Mouse (Mus musculus): ENCODE measurements around the gene Iqcn.

Iqcn gene

DNA sequence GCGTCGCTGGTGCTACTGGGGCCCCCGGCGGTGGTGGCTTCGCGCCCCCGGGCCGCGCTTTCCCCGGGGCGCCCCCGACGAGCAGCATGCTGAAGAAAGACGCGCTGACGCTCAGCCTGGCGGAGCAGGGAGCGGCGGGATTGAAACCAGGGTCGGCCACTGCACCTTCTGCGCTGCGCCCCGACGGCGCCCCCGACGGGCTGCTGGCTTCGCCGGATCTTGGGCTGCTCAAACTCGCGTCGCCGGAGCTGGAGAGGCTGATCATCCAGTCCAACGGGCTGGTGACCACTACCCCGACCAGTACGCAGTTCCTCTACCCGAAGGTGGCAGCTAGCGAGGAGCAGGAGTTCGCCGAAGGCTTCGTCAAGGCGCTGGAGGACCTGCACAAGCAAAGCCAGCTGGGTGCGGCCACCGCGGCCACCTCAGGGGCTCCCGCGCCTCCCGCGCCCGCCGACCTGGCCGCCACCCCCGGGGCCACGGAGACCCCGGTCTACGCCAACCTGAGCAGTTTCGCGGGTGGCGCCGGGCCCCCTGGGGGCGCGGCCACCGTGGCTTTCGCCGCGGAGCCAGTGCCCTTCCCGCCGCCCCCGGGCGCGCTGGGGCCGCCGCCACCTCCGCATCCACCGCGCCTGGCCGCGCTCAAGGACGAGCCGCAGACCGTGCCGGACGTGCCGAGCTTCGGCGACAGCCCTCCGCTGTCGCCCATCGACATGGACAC, 4.0 kb upstream of the Iqcn start:
- DNase-seq (ENCODE audit: inconsistent age in 2 of 2, low spot score in 1 of 2): no peak

DNA sequence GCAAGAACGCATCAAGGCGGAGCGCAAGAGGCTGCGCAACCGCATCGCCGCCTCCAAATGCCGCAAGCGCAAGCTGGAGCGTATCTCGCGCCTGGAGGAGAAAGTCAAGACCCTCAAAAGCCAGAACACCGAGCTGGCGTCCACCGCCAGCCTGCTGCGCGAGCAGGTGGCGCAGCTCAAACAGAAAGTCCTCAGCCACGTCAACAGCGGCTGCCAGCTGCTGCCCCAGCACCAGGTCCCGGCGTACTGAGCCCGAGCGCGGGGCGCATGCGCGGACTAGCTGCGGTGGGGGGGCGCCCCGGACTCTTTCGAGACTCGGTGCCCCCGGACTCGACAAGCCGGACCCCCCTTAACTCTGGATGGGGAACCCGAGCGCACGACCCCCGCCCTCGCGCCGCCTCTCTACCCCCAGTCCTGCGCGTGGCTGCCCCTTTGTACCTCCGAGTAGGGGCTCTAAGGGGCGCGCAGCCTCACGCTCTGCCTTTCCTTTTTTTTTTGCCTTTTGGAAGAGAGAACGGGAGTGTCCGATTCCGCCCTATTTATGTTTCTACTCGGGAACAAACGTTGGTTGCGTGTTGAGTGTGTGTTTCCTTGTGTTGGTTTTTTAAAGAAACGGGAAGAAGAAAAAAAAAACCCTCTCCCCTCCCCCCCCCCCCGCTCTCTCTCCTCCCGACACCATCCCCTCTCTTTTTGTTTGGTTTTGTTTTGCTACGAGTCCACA, 3.3 kb upstream of the Iqcn start:
- DNase-seq (ENCODE audit: inconsistent age in 2 of 2, low spot score in 1 of 2): peak; percentile 88 to 95

DNA sequence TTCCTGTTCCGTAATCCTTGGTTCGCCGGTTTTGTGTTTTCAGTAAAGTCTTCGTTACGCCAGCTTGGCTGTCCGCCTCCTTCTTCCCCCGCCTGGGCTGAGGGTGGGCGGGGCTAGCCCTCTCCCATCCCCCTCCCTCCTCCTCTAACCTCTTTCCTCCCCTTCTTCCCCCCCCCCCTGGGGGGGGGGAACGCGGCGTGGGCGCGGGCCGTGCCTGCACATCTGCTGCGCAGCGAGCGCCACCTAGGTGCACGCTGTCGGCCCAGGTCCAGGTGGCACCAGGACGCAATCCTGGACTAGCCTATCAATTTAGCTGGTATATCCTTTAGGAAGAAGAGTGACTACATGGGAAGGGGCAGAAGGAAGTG, 2.7 kb upstream of the Iqcn start:
- peak; percentile 93 to 97 for DNase-seq (ENCODE audit: inconsistent age in 2 of 2, low spot score in 1 of 2)

DNA sequence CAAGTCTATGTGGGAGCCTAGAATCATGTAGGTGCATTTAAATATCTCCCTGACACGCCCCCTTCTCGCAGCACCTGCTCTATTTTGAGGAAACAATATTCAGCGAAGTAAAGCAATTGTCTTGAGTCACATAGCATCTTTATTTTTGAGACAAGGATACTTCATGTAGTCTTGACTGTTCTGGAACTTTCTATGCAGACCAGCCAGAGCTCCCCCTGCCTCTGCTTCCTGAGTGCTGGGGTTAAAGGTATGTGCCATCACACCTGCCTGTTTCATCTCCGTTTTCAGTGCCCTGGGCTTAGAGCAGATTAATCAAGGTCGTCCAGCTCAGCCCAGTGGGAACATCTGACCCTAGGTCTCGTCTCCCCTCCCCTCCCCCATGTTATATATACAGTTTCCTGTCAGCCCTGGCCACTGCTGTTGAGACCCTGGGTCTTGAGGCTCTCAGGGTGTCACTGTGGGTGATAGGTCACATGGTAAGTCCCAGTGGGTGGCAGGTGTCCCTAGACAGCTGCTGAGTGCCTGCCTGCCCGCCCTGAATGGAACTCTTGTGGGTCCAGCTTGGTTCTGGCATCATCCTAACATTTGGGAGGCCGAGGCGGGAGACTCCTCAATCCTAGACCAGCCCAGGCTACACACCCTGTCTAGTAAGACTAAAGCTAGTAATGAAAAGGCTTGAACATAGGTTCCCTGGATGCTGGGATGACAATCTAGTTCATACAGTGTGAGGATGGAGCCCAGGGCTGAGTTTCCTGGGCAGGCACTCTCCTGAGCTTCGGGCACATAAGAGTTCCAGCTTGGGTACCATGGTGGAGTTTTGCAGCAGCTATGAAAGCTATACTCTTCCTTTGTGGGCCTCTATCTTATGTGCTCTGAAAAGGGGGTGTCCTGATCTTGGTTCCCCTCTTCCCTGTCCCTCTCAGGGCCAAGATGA, 1.9 kb upstream of the Iqcn start:
- DNase-seq (ENCODE audit: inconsistent age in 2 of 2, low spot score in 1 of 2): peak in 1 of 2 experiments; percentile 66

DNA sequence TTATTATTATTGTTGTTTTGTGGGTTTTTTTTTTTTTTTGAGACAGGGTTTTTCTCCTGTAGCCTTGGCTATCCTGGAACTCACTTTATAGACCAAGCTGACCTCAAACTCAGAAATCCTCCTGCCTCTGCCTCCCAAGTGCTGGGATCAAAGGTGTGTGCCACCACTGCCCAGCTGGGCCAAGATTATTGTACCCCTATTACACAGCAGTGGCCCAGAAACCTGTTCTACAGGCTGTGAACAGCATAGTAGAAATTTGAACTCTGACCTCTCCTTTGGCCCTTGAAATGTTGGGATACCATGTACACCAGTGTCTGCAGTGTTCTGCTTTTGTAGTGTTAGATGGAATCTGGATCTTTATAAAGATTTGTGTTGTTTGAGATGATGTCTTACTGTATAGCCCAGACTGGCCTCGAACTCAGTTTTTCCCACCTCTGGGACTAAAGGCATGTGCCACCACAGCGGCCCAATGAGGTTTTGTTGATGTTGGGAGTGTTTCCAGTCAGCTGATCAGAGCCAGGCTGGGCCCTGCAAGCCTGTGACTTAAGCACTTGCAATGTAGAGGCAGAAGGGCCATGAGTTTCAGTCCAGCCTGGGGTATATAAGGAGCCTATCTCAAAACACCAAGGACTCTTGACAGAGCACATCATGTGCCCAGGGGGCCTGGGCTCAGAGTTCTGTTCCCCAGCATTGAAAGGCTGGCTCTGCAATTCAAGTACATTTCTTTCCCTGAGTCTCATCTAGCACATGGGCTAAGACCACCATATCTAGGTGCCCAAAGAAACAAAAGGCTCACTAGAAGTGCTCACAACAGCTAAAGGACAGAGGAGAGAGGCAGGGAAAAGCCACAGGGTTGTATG, 1.0 kb upstream of the Iqcn start:
- DNase-seq (ENCODE audit: inconsistent age in 2 of 2, low spot score in 1 of 2): no peak

DNA sequence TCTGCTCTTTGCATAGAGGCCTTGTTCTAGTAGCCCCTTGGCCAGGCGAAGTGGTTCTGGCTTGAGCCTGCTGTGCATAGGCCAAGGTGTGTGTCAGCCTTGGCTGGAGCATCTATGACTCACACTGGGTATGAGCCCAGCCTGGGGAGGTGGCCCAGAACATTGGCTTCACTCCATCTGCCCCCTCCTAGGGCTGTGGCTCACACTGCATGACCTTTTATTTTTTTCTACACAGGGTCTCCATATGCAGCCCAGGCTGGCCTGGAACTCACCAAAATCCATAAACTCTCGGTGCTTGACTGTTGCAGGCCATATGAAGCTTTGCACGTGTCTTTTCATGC, 445 bp upstream of the Iqcn start:
- DNase-seq (ENCODE audit: inconsistent age in 2 of 2, low spot score in 1 of 2): peak; percentile 88 to 91

DNA sequence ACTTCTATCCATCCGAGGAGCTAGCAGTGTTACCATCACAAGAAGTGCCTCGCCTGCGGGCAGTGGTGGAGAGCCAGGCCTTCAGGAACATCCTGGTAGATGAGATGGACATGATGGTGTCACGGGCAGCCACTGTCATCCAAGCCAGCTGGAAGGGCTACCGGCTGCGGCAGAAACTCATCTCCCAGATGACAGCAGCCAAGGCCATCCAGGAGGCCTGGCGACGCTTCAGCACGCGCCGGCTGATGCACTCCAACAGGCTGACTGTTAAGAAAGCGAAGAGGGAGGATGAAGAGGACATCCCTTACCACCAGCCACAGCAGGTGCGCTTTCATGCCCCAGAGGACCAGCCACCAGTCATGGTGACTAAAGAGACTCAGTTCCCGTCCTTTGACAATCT, 5.0 kb downstream of the Iqcn start:
- peak; percentile 76 to 87 for DNase-seq (ENCODE audit: inconsistent age in 2 of 2, low spot score in 1 of 2)

DNA sequence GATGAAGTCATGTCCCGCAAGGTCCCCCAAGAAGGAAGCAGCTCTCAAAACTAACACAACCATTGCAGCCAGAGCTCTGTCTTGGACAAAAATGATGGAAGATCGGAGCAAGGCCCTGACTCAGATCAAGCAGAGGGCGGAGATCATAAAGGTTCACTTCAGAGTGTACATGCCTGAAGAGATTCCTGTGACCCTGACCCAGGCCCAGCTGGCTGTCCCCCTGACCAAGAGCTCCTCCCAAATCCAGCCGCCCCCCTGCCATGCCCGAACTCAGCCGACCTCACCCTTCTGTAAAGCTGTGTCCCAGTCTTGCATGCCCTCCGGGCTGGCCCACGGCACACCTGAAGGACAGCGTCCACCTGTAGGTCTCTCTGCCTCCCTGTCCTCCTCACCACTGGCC, 6.5 kb downstream of the Iqcn start:
- peak in 1 of 2 experiments; percentile 24 for DNase-seq (ENCODE audit: inconsistent age in 2 of 2, low spot score in 1 of 2)

DNA sequence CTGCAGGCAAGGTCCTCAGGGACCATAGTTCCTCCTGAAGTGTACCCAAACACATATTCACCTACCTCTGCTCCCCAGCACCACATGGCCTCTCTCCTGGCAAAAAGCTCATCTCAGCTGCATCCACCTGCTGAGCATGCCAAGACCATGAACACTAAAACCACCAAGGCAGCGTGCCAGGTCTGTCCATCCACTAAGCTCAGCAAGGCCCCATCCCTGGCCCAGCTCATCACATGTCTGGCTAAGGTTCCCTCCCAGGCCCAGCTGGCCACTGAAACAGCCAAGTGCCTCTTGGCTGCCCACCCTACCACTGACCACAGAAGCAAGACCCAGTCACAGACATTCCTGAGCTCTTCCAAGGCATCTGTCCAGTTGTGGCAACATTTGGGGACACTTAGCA, 7.0 kb downstream of the Iqcn start:
- peak; percentile 51 to 75 for DNase-seq (ENCODE audit: inconsistent age in 2 of 2, low spot score in 1 of 2)

DNA sequence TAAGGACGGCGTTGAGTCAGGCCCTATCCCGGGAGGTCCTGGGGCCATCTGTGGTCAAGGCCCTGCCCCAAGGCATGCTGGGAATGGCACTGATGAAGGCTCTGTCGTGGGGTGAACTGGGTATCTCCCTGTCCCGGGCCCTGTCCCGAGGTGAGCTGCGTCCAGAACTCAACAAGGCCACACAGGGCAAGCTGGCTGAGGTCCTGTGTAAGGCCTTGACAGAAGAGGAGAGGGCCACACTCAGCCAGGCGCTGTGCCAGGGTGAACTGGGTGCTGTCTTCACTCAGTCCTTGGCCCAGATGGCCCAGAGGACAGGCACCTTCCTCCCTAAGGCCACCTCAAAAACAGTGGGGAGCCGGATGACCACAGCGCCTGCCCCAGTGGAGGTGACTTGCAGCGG, 7.8 kb downstream of the Iqcn start:
- peak; percentile 87 to 94 for DNase-seq (ENCODE audit: inconsistent age in 2 of 2, low spot score in 1 of 2)

DNA sequence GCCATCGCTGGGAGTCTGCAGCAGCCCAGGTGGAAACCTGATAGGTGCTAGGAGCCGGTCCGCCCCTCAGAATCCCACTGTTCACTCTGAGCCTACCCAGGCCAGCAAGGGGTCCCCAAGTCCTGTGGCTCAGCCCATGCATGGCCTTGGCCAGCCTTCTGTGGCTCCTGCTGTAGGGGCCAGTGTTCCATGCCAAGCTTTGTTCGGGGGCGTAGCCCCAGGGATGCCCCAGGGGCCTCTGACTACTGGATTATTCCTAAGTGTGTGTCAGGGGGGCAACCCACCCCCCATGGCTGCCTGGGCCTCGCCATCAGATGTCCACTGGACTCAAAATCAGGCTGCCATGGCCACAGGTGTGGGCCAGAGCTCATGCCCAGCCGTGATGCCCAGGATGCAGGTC, 10.7 kb downstream of the Iqcn start:
- DNase-seq (ENCODE audit: inconsistent age in 2 of 2, low spot score in 1 of 2): peak; percentile 9 to 32

DNA sequence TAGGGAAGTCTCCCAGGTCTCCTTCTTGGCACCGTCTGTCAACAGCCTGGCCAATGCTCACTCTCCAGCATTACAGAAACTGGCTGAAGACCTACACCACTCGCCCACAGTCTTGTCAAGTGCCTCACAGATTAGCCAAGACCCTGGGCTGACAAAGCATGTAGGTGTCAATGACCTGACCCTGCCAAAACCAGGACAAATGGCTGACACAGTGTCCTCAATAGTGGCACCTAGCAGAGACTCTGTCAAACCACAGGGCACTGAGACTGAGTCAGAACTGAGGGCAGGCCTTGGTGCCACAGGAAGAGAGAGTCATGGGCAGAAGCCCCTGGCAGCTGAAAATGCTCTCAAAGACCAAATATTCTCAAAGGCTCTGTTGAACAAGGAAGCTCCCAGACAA, 11.8 kb downstream of the Iqcn start:
- DNase-seq (ENCODE audit: inconsistent age in 2 of 2, low spot score in 1 of 2): peak; percentile 45 to 81

DNA sequence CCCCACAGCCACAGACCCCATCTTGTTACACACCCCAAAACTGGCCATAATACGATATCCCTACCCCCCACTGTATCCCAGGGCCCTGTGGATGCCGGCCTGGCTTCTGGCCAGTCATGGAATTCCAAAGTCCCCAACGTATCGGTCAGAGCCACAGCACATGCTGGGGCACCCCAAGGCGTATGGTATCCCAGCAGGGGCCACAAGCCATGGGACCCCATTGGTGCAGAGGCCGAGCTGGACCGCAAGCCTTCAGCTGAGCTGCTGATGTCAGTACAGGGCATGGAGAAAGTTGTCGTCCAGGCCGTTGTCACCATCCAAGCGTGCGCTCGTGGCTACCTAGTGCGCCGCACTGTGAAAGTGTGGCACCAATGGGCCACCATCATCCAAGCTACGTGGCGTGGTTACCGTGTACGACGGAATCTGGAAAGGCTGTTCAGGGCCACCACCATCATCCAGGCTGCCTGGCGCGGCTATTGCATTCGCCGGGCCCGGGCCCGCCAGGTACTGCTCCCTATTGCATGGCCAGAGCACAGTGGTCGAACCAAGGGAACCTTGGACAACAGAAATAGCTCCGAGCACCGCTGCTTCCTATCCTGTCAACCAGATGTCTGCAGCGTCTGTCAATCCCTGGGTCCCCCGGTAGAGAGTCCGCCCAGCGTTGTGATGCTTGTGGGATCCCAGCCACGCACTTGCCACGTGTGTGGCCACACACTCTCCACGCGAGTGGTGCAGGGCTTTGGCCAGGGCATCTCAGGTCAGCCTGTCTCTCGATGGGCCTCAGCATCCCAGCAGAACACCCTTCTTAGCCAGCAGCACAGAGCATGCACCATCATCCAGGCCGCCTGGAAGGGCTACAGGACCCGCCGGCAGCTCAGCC, 13.5 kb downstream of the Iqcn start:
- peak; percentile 17 to 30 for DNase-seq (ENCODE audit: inconsistent age in 2 of 2, low spot score in 1 of 2)

DNA sequence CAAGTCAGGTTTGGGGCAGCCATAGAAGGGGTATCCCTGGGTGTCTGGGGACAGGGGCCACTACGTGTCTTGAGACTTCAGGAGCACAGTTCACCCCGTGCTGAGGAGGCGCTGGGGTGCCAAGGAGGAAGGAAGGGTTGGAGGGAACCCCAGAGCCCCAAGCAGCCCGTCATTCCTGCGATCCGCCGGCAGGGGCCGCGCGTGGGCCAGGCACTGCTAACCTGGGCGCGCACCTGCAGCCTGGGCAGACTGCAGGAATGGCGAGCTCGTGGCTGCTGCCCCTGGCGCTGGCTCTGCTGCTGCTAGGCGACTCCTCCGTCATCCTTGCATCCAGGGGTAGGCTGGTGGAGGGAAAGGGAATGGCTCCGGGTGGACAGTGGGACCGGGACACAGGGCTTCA, 15.0 kb downstream of the Iqcn start, which contains the start of gene Gm3336:
TSS of gene Gm3336 (plus strand) at position 247 of the 400 bp plus-strand sequence.
- DNase-seq (ENCODE audit: inconsistent age in 2 of 2, low spot score in 1 of 2): peak; percentile 58 to 80

DNA sequence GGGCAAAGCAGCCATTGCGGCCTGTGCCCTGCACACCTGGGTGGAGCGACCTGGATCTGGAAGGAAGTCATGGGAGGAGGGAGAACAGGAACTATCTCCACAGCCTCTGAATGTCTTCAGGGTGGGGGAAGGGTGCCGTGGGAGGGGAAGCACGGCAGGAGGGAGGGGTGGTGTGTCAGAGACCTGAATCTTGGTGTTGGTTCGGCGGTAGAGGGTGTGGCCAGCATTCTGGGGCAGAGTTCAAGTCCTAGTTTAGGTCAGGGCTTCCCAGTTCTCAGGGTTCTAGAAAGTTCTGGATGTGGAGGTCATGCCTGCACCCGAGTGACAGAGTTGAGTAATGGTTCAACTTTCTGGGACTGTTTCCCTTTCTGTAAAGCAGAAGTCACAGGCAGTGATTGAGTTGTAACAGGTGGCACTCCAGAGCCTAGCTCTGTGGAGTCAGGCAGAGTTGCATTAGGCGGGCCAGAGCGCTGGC, 16.6 kb downstream of the Iqcn start:
- DNase-seq (ENCODE audit: inconsistent age in 2 of 2, low spot score in 1 of 2): peak; percentile 23 to 64

DNA sequence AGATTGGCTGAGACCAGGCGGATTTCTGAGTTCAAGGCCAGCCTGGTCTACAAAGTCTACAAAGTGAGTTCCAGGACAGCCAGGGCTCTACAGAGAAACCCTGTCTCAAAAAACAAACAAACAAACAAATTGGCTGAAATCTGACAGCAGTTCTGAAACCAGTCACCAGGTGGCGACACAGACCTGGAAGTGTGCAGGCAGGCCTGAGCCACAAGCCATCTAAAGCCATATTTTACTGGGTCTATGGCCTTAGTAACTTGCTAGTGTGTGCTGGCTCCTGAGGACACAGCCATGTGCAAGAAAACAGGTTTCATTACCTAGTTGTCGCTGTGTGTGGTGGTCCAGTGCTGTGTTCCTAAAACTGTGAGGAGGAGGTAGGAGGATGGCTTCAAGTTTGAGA, 17.5 kb downstream of the Iqcn start:
- peak; percentile 75 to 93 for DNase-seq (ENCODE audit: inconsistent age in 2 of 2, low spot score in 1 of 2)

DNA sequence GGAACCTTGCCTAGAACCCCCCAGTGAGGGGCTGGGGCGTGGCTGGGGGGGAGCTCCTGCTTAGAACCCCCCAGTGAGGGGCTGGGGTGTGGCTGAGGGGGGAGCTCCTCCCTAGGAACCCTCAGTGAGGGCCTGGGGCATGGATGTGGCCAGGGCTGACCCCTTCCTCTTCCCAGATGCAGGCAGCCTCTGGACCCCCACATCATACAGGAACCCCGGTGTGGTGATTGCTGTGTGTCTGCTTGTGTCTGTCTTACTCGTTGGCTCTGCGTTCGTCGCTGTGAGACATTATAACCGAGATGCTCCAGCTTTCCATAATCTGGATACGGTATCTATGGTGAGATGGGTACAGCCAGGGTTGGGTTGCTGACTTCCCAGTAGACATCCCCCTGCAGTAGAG, 18.3 kb downstream of the Iqcn start:
- peak in 1 of 2 experiments; percentile 12 for DNase-seq (ENCODE audit: inconsistent age in 2 of 2, low spot score in 1 of 2)

DNA sequence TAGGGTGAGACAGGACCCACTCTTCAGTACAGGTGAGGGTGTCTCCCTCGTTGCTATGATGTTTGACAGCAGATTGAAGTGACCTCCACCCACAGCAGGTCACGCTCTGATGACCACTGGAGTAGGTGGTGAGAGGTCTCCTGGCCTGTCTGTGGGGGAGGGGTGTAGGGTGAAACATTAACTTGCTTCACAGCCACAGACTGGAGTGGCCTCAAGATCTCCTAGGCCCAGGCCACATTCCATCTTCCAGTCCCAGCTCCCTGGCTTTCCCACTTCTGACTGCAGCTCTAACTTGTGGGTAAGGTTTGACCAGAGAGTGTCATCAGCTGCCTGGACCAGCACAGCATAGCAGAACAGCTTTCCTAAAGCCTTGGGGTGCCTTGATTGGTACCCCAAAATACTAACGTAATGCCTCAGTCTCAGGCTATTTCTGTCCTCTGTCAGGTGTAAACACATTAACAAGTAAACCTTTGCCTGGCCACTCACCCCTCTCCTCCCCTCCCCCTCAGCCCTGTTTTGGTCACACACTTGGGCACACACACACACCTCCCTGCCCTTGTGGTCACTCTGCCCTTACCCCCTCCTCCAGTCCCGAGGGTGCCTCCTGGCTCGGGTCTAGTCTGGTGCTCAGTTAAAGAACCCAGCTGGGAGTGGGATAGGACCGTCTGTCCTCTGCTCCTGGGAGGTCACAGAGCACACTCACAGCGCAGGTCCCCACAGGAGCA, 20.4 kb downstream of the Iqcn start, which contains the start of gene Pde4c:
TSS of gene Pde4c (plus strand) at position 235 of the 725 bp plus-strand sequence.
- DNase-seq (ENCODE audit: inconsistent age in 2 of 2, low spot score in 1 of 2): no peak

DNA sequence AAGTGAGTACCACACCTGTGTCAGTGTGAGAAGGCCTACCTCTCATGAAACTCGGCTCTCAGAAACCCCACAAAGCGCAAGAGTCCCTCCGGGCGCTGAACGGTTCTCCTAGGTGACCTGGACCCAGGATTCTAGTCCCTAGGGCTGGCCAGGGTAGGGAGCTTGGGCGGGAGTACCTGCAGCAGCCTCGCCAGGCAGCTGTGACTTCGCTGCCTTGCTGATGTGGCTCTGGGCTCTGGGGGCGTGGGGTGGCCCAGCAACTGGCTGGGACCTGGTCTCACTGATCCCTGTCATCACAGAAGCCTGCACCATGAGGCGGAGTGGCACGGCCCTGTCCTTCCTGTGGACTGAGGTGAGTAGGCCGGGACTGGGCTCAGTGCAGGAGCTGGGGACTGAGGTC, 21.0 kb downstream of the Iqcn start:
- no peak for DNase-seq (ENCODE audit: inconsistent age in 2 of 2, low spot score in 1 of 2)
